8 mouse cellular contexts compared by ENCODE assay signal in the genomic region with DNA sequence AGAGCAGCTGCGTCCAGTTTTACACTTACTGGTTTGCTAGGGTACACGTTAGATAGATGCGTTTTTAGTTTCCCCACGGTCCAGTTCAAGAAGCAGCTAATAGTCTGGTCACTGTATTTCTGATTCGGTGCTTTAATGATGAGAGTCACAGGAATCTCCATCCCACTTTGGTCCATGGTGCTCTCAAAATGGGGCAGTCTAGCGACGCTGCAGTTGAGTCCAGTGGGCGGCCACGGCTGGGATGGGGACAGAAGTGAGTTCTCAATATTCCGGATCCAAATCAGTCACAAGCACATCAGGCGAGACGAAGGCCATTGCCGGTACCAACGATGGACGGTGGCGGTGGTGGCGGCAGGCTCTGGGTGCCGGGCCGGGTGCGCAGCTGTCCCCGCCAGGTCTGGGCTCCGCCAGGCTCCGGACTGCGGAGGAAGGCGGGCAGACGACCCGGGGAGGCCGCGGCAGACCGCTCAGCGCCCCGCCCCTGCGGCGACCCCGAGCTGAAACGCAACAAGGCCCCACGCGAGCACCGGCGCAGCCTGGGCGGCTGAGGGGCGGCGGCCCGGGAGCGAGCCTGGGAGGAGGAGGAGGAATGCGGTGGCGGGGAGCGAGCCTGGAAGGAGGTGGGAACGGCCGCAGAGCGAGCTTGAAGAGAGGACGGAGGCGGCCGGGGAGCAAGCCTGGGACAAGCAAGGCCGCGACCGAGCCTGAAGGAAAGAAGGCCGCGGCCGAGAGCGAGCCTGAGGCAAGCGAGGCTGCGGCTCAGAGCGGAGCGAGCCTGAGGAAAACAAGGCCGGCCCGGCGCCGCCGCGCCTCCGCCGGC. TPM values are rescaled to one million over a fixed set of nuclear protein-coding genes. Genes with fewer than 3 reads are reported as not detected.
DNase-seq lines count a peak whose midpoint lies in the region; ATAC-seq and TF ChIP-seq lines count a peak whose summit lies in the region.

No protein-coding gene starts in this region.

- H3K9me3 ChIP-seq in E14TG2a.4 (ENCODE audit: low read length) = 0 out of 2 replicates have a peak, but pooled peaks cover 3% of the 10 kb centered on the region

- TF ChIP-seq CTCF in E14TG2a.4 (conservative IDR thresholded peaks at IDR 0.05; ENCODE audit: low read length) = no peak

- peak; percentile 35 for ATAC-seq in erythroblast, adult 5-6 weeks (replicated peaks; ENCODE audit: low FRiP score, poor library complexity, severe bottlenecking)
- peak; percentile 25 for ATAC-seq in megakaryocyte progenitor cell, adult 5-6 weeks (replicated peaks; ENCODE audit: poor library complexity)

- intact Hi-C loops in left cerebral cortex, postnatal 10 days (cut with DNase I) = loop anchor here (5.0 kb wide), 1 partner anchor 151 kb away; no protein-coding TSS in a partner anchor

- peak overlapping the region; percentile 88 for H3K4me3 ChIP-seq in E14TG2a.4 (replicated peaks; ENCODE audit: low read length)

- DNase-seq in adrenal gland, adult 8-10 months = peak; percentile 54
- DNase-seq in heart, postnatal 4 days = peak; percentile 81
- peak; percentile 40 to 86 for DNase-seq in left cerebral cortex, postnatal 10 days (ENCODE audit: extremely low spot score in 1 of 2, low spot score in 2 of 2)
- peak; percentile 59 for DNase-seq in right cerebral cortex, postnatal 4 days
- DNase-seq in MN1 (ENCODE audit: low spot score) = no peak

- no peaks in the 10 kb centered on the region for H3K27me3 ChIP-seq in E14TG2a.4 (ENCODE audit: insufficient read depth, low read length)

- 0 out of 2 replicates have a peak, but pooled peaks cover 4% of the 10 kb centered on the region for H3K36me3 ChIP-seq in E14TG2a.4 (ENCODE audit: insufficient read depth, low read length)

- peaks cover 31% of the 10 kb centered on the region for H3K4me1 ChIP-seq in E14TG2a.4 (replicated peaks; ENCODE audit: low read depth, low read length)

RNA-seq across cellular contexts. Expression of a gene that starts 0.6 kb away (rescaled TPM):
- total RNA-seq in adrenal gland, adult 8-10 months (2022) = 10 to 100 TPM; 48.3 to 54.6 (median 52.4) TPM
- total RNA-seq in erythroblast, adult 5-6 weeks (2015; ENCODE audit: low replicate concordance) = 47.1 and 48.7 TPM in 2 replicates
- 28.2 and 30.0 TPM in 2 replicates for total RNA-seq in erythroblast, adult 5-6 weeks (2017; ENCODE audit: low replicate concordance)
- 10 to 100 TPM; 38.8 to 39.9 TPM for total RNA-seq in heart, postnatal 4 days (2021)
- 10 to 100 TPM; 48.7 to 49.7 TPM for total RNA-seq in left cerebral cortex, postnatal 10 days (2021)
- total RNA-seq in megakaryocyte progenitor cell, adult 5-6 weeks (2015) = 36.6 and 36.8 TPM in 2 replicates
- total RNA-seq in megakaryocyte progenitor cell, adult 5-6 weeks (2017) = 12.0 and 18.2 TPM in 2 replicates
